Mouse (Mus musculus) left cerebral cortex, postnatal 36 days (tissue): Measurements from ENCODE around the gene Rspo4. TPM values are rescaled to one million over a fixed set of nuclear protein-coding genes. Genes with fewer than 3 reads are reported as not detected.

Experiments used
- DNase-seq, 2 experiments: peaks; one replicate each; pipeline ENCODE4 v3.0.0; 2021 to 2022; ENCODE audit warnings: low spot score in 2 of 2, mixed read lengths in 1 of 2
- intact Hi-C: fragments of 180-260 bp; cut with DNase I; formaldehyde crosslinking; loops from one replicate; pipeline ENCODE4 v1.15.1; 2025
- total RNA-seq, 2 experiments: library from RNA; stranded (reverse); gene quantifications; 2 replicates each; pipeline ENCODE4 v1.2.3; 2021

Gene Rspo4
- total RNA-seq, 2 experiments from 2014 or later, result not detected

GRCm38 (mm10) chr2:151909386-151909785 lies 66.7 kb downstream of the Rspo4 start:
- DNase-seq, result no peak
- intact Hi-C loops, result no loop called here

DNA sequence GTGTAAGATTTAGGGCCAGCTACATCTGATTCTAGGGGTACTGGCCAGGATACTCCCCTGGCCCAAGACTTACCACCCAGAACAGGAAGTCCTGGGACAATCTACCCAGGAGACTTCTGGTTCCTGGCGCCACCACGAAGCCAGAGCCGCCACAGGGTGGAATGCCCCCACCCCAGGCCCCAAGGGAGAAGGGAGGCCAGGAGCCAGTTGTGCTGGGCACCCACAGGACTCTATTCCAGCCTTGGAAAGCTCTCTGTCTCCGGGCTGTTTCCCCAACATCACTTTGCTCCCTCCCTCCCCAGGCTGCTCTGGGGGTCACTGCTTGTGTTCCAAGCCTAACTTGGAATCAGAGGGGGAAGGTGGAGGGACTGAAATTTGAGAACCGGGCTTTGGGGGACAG lies 67.8 kb downstream of the Rspo4 start:
- DNase-seq, result no peak
- intact Hi-C loops, result no loop called here

DNA sequence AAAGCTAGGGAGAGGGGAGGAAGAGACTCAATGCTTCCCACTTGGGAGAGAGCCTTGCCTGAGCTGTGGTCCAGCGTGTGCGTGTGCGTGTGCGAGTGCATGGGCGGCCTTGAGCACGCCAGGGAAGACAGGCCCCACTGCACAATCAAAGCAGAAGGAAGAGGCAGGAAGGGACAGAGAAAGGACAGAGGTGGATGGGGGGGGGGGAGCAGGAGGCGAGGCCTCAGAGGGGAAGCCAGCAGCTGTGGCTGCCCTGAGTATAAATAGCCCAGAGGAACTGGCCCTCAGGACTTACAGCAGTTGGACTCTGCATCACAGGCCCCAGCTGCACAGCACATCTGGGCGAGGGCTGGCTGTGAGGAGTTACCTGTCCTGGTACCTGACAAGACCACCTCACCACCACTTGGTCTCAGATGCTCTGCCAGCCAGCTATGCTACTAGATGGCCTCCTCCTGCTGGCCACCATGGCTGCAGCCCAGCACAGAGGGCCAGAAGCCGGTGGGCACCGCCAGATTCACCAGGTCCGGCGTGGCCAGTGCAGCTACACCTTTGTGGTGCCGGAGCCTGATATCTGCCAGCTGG lies 68.3 kb downstream of the Rspo4 start, which contains the start of gene Angpt4:
TSS of gene Angpt4 (plus strand) at position 292 of the 582 bp plus-strand sequence.
- no peak for DNase-seq
- intact Hi-C loops, result no loop called here

DNA sequence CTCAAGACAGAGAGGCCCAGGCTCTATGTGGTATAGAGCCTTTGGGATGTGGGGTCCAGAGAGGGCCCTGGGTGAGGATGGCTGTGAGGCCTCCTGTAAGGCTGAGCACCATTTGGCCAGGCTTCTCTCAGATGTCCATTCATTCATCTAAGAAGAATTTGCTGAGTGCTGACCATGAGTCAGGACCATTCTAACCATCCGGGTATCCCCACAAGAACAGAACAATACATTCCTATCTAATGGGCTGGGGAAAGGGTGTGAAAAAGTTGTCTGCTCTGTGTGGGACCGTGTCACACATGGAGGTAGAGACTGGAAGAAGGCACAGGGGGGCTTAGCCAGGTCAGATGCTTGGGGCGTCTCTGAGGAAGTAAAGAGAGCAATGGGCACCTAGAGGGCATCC lies 69.0 kb downstream of the Rspo4 start:
- intact Hi-C loops, result no loop called here
- no peak for DNase-seq

GRCm38 (mm10) chr2:151914120-151914519 lies 71.4 kb downstream of the Rspo4 start:
- intact Hi-C loops, result no loop called here
- no peak for DNase-seq

DNA sequence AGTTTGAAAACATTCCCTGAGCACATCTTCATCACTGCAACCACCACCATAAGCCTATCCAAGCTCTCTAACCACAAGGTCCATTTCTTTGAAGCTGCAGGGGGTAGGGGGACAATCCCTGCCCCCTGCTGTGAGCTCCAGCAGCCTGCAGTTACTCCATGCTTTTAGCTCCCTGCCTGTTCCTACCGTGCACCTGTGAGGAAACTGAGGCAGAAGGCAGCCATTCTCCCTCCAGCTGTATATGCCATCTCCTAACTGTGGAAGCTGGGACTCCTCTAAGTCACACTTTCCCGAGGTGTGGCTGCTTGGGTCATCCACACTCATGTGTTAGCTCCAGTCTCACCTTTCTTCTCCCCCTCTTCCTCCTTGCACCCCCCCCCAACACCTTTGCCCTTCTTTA lies 72.4 kb downstream of the Rspo4 start:
- intact Hi-C loops, result no loop called here

GRCm38 (mm10) chr2:151916061-151916831 lies 73.5 kb downstream of the Rspo4 start:
- no peak for DNase-seq
- intact Hi-C loops, result no loop called here

More for the DNA sequence above, 72.4 kb downstream of the Rspo4 start:
- no peak for DNase-seq

GRCm38 (mm10) chr2:151919140-151919539 lies 76.4 kb downstream of the Rspo4 start:
- no peak for DNase-seq

GRCm38 (mm10) chr2:151921068-151921467 lies 78.3 kb downstream of the Rspo4 start:
- DNase-seq, result no peak
- intact Hi-C loops, result no loop called here

More at GRCm38 (mm10) chr2:151919140-151919539, 76.4 kb downstream of the Rspo4 start:
- intact Hi-C loops, result no loop called here

- intact Hi-C loops, result no loop called here
- no peak for DNase-seq
These were observed 78.9 kb downstream of the Rspo4 start for GRCm38 (mm10) chr2:151921596-151921995.

Other genes starting within 250 kb of the Rspo4 start
- gene Snph, start 210.3 kb upstream of the Rspo4 start, total RNA-seq, result 100 to 1,000 TPM; 313 to 321 TPM
- gene Rad21l, start 174.4 kb upstream of the Rspo4 start, total RNA-seq, result 1 to 10 TPM in 1 of 2 experiments, under 1 TPM in 1; 0.79 to 1.3 TPM
- gene Tmem74b, start 140.9 kb upstream of the Rspo4 start, total RNA-seq, result 10 to 100 TPM; 10.1 to 11.6 TPM
- gene Psmf1, start 98.7 kb upstream of the Rspo4 start, total RNA-seq, result 10 to 100 TPM; 40.3 to 46.7 TPM
- under 1 TPM in 1 of 2 experiments, not detected in 1; 0.16 TPM for gene Angpt4, start 68.3 kb downstream of the Rspo4 start, total RNA-seq
- 1 to 10 TPM; 7.5 to 8.9 TPM for gene Fam110a, start 137.3 kb downstream of the Rspo4 start, total RNA-seq
- gene Slc52a3, start 153.6 kb downstream of the Rspo4 start, total RNA-seq, result 1 to 10 TPM; 2.2 to 3.2 TPM
- gene Scrt2, start 238.6 kb downstream of the Rspo4 start, total RNA-seq, result 10 to 100 TPM; 14.5 to 18.5 TPM